Mouse (Mus musculus) embryonic facial prominence, embryonic 11.5 days (tissue): ENCODE measurements around the gene Olfr1496. TPM values are rescaled to one million over a fixed set of nuclear protein-coding genes. Genes with fewer than 3 reads are reported as not detected.

Experiments
- ATAC-seq: fragments of 200-750 bp; cut with Nextera tagmentation; replicated peaks from 2 replicates; pipeline ENCODE4 v1.8.0; 2017; ENCODE audit warnings: low read depth; ENCODE audit not compliant: insufficient number of reproducible peaks, low FRiP score, low TSS enrichment
- DNase-seq: peaks from one replicate; pipeline ENCODE4 v3.0.0-alpha.2; 2015; ENCODE audit warnings: low spot score
- H3K27ac ChIP-seq: fragments of 300-500 bp; sonication (generic); replicated peaks from 2 replicates; pipeline ENCODE4 v1.5.1; 2014; ENCODE audit warnings: mild to moderate bottlenecking, low read depth, low read length, control low read depth
- H3K27me3 ChIP-seq: fragments of 300-500 bp; sonication (generic); 2 replicates; pipeline ENCODE4 v1.6.1; 2014; ENCODE audit warnings: mild to moderate bottlenecking, low read length, moderate library complexity, mixed read lengths; ENCODE audit not compliant: control insufficient read depth, insufficient read depth
- H3K36me3 ChIP-seq: fragments of 300-500 bp; sonication (generic); replicated peaks from 2 replicates; pipeline ENCODE4 v1.6.1; 2014; ENCODE audit warnings: low read depth, mild to moderate bottlenecking, low read length, moderate library complexity, mixed read lengths; ENCODE audit not compliant: control insufficient read depth, insufficient read depth
- H3K4me1 ChIP-seq: fragments of 300-500 bp; sonication (generic); 2 replicates; pipeline ENCODE4 v1.6.1; 2014; ENCODE audit warnings: low read length, mixed read lengths; ENCODE audit not compliant: control insufficient read depth, insufficient read depth
- H3K4me2 ChIP-seq: fragments of 300-500 bp; sonication (generic); 2 replicates; pipeline ENCODE4 v1.6.1; 2014; ENCODE audit warnings: low read depth, mild to moderate bottlenecking, control low read depth, low read length, moderate library complexity
- H3K4me3 ChIP-seq: fragments of 300-500 bp; sonication (generic); 2 replicates; pipeline ENCODE4 v1.5.1; 2014; ENCODE audit warnings: low read depth, low read length, control low read depth
- H3K9ac ChIP-seq: fragments of 300-500 bp; sonication (generic); replicated peaks from 2 replicates; pipeline ENCODE4 v1.6.1; 2014; ENCODE audit warnings: mild to moderate bottlenecking, control low read depth, low read length
- H3K9me3 ChIP-seq: fragments of 300-500 bp; sonication (generic); replicated peaks from 2 replicates; pipeline ENCODE4 v1.6.1; 2016; ENCODE audit warnings: mild to moderate bottlenecking, low read length, inconsistent platforms, mixed read lengths; ENCODE audit not compliant: control insufficient read depth
- WGBS: fragments of 180-500 bp; shearing (Covaris S2); extraction: QIAGEN DNeasy Blood & Tissue Kit; methylation state at CpG from one replicate; pipeline ENCODE4 v1.1.7; 2014; 5-methylcytosine and 5-hydroxymethylcytosine counted together
- polyA plus RNA-seq: library from polyadenylated mRNA; unstranded; fragments of >200 nt; fragmentation: Nextera tagmentation; extraction: Ambion mirVana; gene quantifications from 2 replicates; pipeline ENCODE4 v1.2.1, GENCODE M21; 2014

Gene Olfr1496
- polyA plus RNA-seq, 1 experiment from 2014 or later, result not detected

DNA sequence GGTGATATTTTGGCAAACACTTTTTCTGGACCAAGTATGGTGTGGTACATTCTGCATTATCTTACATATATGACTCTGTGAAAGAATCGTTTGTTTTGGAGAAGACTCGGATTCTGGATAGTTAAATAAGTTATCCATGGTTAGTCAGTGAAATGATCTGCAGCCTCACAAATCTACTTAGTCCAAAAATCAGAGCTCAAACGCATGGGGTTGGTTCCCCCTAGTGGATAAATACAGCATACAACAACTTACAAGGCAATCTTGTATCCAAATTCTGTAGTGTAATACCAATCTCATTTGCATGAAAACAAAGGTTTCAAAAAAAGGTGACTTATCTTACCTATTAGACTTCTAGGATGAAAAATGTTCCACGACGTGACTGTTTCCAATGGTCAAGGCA is 41.1 kb downstream of the Olfr1496 start:
- DNase-seq (peak; percentile 9), ATAC-seq (no peak)
- WGBS, result 31% methylated on average over 5 of the region's 5 CpGs
- no peak overlapping the region for H3K9ac ChIP-seq
- H3K27ac ChIP-seq, result no peak overlapping the region
- no peak overlapping the region for H3K4me3 ChIP-seq
- H3K27me3 ChIP-seq, result no peaks in the 10 kb centered on the region
- H3K4me2 ChIP-seq, result no peak overlapping the region
- H3K4me1 ChIP-seq, result no peaks in the 10 kb centered on the region
- H3K9me3 ChIP-seq, result no peaks in the 10 kb centered on the region
- no peaks in the 10 kb centered on the region for H3K36me3 ChIP-seq

DNA sequence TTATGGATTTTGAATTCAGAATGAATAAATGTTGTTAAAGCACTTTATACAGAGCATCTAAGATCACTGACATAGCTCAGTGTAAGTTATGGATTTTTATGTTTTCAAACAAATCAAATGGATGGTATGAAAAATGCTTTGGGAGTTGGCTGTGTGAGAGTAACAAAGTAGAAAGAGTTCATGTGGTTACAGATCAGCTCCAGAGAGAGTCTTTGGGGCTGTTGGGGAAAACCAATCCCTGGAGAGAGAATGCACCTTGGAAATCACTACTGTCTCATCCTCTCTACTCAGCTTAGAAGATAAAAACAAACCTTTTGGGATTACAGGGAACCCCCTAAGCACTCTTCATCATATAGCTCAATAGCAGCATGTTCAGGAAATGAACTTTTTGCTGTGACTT is 41.7 kb downstream of the Olfr1496 start, which contains the start of gene Olfr1499:
TSS of gene Olfr1499 (minus strand) at position 101 of the 400 bp plus-strand sequence.
- DNase-seq (no peak), ATAC-seq (no peak)
- H3K9me3 ChIP-seq, result no peaks in the 10 kb centered on the region
- H3K27ac ChIP-seq, result no peak within 1 kb of the TSS
- H3K27me3 ChIP-seq, result no peaks in the 10 kb centered on the region
- H3K4me2 ChIP-seq, result no peak within 1 kb of the TSS
- no peak within 1 kb of the TSS for H3K4me3 ChIP-seq
- H3K36me3 ChIP-seq, result no peaks in the 10 kb centered on the region
- H3K9ac ChIP-seq, result no peak within 1 kb of the TSS
- no peaks in the 10 kb centered on the region for H3K4me1 ChIP-seq

DNA sequence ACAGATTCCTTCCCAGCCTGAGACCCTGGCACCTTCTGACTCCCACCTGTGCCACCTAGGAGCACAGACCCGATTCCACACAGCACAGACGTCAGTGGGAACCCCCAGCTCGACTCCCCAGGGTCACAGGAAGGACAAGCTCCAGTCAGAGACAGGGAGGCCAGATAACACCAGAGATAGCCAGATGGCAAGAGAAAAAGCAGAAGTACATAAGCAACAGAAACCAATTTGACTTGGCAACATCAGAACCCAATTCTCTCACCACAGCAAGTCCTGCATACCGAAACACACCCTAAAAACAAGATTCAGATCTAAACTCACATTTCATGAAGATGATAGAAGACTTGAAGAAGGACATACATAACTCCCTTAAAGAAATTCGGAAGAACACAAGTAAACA is 43.2 kb downstream of the Olfr1496 start:
- Histone ChIP-seq H3K4me1 (no peaks in the 10 kb centered on the region), H3K9ac (no peak overlapping the region), H3K9me3 (no peaks in the 10 kb centered on the region), H3K4me2 (no peak overlapping the region), H3K27ac (no peak overlapping the region), H3K36me3 (no peaks in the 10 kb centered on the region), H3K4me3 (no peak overlapping the region), H3K27me3 (no peaks in the 10 kb centered on the region)
- no peak for DNase-seq
- WGBS, result 64% methylated on average over 5 of the region's 5 CpGs
- no peak for ATAC-seq

DNA sequence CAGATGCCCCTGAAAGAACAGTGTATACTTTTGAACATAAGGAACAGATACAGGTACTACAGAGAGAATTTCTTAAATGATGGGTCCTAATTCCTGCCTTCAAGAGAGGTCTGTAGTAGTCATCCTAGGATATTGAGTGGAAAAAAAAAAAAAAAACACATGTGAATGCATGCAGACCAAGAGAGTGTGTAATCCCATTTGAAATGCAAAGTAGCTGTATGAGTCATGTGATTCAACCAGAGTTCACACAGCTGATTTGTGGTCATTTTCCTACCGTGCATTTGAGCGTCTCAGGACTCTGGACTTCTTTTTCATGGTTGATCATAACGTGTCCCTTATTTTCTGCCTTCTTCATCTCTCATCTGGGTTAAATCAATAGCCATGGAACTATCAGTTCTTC is 50.8 kb downstream of the Olfr1496 start:
- Histone ChIP-seq H3K27me3 (no peaks in the 10 kb centered on the region), H3K36me3 (no peaks in the 10 kb centered on the region), H3K9ac (no peak overlapping the region), H3K4me1 (no peaks in the 10 kb centered on the region), H3K27ac (no peak overlapping the region), H3K4me2 (no peak overlapping the region), H3K9me3 (no peaks in the 10 kb centered on the region), H3K4me3 (no peak overlapping the region)
- ATAC-seq (no peak), DNase-seq (no peak)
- 81% methylated on average over 3 of the region's 3 CpGs for WGBS

DNA sequence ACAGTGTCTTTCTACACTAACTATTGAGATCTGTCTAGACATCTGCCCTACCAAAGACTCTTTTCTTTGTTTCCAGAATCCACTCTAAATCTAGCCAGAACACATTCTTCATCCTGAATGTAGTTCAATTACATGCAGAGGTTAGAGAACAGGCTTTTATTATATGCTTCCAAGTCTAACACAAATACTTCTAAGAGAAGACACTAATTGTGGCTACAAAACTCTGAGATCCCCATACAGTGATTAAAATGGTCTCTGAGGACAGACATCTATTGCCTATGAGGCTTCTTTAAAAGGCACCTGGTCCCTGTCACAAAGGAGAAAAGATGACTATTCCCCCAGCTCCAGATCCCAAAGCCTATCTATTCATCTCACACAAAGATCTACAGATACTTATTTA is 52.7 kb downstream of the Olfr1496 start, which contains the start of gene Olfr1500:
TSS of gene Olfr1500 (minus strand) at position 101 of the 400 bp plus-strand sequence.
- Histone ChIP-seq H3K27ac (no peak within 1 kb of the TSS), H3K4me3 (no peak within 1 kb of the TSS), H3K36me3 (no peaks in the 10 kb centered on the region), H3K9me3 (no peaks in the 10 kb centered on the region), H3K4me1 (no peaks in the 10 kb centered on the region), H3K9ac (no peak within 1 kb of the TSS), H3K27me3 (no peaks in the 10 kb centered on the region), H3K4me2 (no peak within 1 kb of the TSS)
- DNase-seq, result no peak
- ATAC-seq, result no peak

Other genes with a start within 250 kb of the Olfr1496 start
- not detected in 2 replicates for gene Olfr1480, start 250.0 kb upstream of the Olfr1496 start, polyA plus RNA-seq
- not detected in 2 replicates for gene Olfr1484, start 194.4 kb upstream of the Olfr1496 start, polyA plus RNA-seq
- not detected in 2 replicates for gene Olfr1487, start 160.5 kb upstream of the Olfr1496 start, polyA plus RNA-seq
- not detected in 2 replicates for gene Olfr1489, start 146.3 kb upstream of the Olfr1496 start, polyA plus RNA-seq
- not detected in 2 replicates for gene Olfr1490, start 126.8 kb upstream of the Olfr1496 start, polyA plus RNA-seq
- gene Olfr1491, start 80.6 kb upstream of the Olfr1496 start, polyA plus RNA-seq, result not detected in 2 replicates
- not detected in 2 replicates for gene Olfr1493-ps1, start 54.6 kb upstream of the Olfr1496 start, polyA plus RNA-seq
- gene Olfr1494, start 38.1 kb upstream of the Olfr1496 start, polyA plus RNA-seq, result not detected in 2 replicates
- gene Olfr1495, start 13.3 kb upstream of the Olfr1496 start, polyA plus RNA-seq, result not detected in 2 replicates
- not detected in 2 replicates for gene Olfr1497, start 20.3 kb downstream of the Olfr1496 start, polyA plus RNA-seq
- gene Olfr1499, start 41.6 kb downstream of the Olfr1496 start, polyA plus RNA-seq, result not detected in 2 replicates
- gene Olfr1500, start 52.6 kb downstream of the Olfr1496 start, polyA plus RNA-seq, result not detected in 2 replicates
- not detected in 2 replicates for gene Olfr1501, start 72.8 kb downstream of the Olfr1496 start, polyA plus RNA-seq
- gene Olfr1502, start 83.9 kb downstream of the Olfr1496 start, polyA plus RNA-seq, result not detected in 2 replicates
- not detected in 2 replicates for gene Olfr1504, start 120.0 kb downstream of the Olfr1496 start, polyA plus RNA-seq
- not detected in 2 replicates for gene Olfr1505, start 135.7 kb downstream of the Olfr1496 start, polyA plus RNA-seq